Mouse (Mus musculus): ENCODE data around the gene Zfp882.
"Not testable (repeated sequence)": the region's sequence is repeated elsewhere in the genome, so short reads cannot be mapped to it uniquely, and the experiment has no call there.

The Zfp882 gene

DNA sequence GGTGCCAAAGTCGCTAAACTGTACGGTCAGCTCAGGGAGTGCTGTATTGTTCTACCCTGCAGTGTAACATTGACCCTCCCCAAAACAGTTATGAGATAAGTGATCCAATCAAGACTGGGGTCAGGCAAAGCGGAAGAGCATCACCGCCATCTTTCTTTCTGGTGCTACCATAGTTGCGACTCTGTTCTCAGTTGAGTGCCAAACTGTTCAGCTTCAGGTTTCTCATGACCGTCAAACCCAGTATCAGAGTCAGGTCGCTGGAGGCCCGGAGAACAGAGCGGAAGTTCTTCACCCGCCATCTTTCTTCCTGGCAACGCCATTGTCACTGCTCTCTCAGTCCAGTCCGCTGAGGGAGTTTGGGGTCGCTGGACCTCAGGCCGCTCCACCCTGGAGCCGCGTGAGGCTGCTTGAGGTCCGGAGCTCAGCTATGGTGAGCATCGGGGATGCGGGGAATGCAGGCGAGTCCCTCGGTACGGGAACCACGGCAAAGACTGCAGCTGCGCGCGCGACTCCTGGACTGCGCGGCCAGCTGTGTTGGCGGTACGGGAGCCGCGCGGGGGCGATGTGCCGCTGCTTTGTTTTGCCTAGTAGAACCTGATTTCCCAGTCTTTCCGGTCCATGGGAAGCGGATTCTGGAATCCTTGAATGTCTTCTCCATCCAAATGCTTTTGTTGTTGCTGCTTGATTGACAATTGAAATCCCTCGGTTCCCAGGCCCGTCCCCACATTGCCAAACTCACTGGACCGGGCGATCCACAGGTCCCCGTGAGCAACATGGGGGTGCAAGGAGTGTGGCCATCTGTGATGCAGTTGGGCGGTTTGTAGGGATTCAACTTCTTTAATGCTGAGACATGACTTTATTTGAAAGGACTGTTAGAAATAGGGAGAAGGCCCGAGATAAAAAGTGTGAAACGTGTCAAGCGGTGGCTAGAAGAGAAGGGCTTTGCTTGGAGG is at the start of gene Zfp882, which contains the start of gene Zfp617:
Gene Zfp882 (plus strand): TSS at position 300 of the 953 bp plus-strand sequence.
Gene Zfp617 (plus strand): TSS at position 327 of the 953 bp plus-strand sequence.
- DNase-seq: peak; percentile 96

DNA sequence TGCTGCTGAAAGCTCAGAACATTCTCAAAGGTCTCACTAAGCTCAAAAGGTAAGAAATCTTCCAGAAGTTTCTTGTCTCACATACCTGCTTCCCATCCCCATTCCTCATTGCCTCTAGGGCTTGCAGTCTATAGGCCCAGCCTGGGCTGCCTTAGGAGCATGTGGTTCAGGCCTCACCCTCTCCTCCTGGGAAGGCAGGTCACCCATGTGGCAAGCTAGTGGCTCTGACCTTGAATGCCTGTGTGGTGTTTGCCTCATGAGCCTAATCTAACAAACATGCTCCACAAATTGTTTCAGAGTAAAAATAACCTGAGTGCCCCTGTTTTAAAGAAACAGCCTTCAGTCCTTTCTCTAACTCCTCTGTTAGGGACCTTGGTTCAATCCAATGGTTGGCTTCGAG is 46.9 kb upstream of the Zfp882 start:
- DNase-seq: not testable (repeated sequence)

DNA sequence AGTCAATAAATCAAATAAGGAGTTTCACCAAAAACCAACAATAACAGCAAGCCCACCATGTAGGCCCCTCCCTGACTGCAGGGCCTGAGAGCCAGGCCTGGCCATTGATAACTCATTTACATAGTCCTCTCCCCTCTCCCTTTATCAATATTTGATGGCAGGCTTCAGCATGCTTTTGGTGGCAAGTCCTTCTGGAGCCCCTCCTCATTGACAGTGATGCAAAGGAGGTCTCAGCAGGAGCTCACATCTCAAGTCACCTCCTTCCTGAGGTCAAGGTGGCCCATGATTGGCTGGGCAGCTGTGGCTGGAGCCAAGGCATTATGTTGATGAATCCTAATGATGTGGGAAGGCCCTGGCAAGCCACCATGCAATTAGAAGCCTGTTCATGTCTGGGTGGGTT is 46.4 kb upstream of the Zfp882 start:
- not testable (repeated sequence) for DNase-seq

DNA sequence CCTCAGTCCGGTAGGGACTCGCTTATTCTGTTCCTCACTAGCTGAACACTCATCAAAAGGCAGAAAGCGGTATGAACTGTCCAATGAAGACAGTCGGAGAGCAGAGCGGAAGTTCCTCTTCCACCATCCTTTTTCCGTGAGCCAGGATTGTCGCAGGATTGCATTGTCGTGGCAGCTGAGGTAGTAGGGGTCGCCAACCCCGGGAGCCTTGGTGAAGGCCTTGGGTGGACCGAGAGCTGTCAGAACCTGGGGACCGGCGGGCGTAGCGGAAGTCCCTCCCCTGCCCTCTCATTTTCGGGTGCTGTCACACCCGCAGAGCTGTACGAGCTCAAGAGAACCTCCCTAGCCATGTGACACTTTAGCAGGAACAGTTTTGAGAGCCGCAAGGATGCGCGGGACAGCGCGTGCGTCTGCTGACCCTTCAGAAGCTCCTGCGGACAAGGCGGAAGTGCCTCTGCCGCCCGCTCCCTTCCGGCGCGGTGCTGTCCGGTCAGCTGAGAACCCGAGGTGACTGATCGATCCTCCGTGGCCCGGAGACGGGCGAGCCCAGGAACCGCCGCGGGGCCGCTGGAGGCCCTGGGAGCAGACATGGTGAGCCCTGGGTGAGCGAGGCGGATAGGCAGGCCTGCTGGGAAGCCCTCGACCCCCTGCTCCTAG is 26.7 kb upstream of the Zfp882 start, which contains the start of gene Zfp709:
Gene Zfp709 (plus strand): TSS at position 402 of the 657 bp plus-strand sequence.
- DNase-seq: peak; percentile 77

DNA sequence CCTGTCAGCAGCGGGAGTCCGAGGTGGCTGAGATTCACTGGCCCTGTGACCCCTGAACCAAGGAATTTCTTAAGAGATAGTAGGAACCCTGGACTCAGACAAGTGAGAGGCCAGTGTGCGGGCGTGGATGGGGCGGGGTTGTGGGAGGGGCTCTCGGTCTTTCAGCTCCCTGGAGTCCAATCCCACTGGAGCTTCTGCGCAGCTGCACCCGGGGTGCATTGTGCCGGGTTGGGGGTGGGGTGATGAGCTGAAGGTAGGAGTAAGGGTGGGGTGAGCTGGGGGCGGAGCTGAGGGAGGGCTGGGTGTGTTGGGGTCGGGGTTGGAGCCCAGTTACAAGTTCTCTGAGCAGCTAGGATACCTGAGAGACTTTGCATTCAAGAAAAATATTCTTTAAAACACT is 7.7 kb upstream of the Zfp882 start:
- DNase-seq: not testable (repeated sequence)

DNA sequence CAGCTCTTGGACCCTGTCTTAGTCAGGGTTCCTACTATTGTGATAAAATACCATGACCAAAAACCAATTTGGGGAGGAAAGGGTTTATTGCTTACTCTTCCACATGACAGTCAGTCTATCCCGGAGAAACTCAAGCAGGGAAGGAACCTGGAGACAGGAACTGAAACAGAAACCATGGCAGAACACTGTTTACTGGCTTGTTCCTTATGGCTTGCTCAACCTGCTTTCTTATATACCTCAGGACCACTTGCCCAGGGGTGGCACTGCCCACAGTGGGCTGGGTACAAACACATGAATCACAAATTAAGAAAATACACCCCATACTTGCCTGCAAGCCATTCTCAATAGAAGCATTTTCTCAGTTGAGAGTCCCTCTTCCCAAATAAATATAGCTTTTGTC is 5.3 kb upstream of the Zfp882 start:
- DNase-seq: not testable (repeated sequence)

DNA sequence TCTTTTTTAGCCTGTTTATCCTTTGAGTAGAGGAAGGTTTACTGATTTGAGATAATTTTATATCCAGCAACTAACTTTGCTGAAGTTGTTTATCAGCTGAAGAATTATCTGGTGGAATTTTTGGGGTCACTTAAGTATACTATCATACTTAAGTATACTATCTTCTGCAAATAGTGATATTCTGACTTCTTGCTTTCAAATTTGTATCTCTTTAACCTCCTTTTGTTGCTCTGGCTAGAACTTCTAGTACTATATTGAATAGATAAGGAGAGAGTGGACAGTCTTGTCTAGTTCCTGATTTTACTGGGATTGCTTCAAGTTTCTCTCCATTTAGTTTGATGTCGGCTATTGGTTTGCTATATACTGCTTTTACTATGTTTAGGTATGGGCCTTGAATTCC is 1.6 kb upstream of the Zfp882 start:
- no peak for DNase-seq

DNA sequence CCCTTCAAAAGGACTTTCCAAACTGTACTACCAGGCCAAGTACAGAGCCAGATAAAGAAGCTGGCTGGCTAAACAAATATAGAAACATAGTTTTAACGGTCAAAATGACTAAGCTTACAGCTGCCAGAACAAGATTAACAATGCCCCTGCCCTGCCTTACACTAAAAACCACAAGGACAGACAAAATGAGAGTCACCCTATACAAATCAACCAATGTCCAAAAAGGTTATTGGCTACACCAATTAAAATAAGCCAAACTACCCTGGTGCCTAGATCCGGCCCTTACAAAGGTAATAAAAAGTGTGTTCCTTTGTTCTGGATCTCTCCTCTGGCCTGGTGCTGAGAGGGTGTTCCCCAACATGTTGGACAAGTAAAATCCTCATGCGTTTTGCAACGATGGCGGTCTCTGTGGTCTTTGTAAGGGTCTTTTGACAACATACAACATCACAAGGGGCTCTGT is 580 bp upstream of the Zfp882 start:
- no peak for DNase-seq

DNA sequence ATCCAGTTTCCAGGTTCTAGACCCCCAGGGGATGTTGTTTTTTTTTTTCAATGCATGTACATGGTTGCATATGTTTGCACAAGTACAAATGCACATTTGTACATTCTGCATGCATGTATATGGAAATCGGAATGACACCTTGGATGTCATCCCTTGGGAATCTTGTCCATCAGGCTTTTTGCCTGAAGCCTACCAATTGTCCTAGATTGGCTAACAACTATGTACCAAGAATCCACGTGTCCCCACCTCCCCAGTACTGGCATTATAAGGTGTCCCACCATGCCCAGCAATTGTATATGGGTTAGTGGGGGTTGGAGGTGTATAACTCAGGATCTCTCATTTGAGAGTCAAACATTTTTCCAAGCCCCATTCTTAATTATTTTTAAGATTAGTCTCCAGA is 3.9 kb downstream of the Zfp882 start:
- DNase-seq: no peak

DNA sequence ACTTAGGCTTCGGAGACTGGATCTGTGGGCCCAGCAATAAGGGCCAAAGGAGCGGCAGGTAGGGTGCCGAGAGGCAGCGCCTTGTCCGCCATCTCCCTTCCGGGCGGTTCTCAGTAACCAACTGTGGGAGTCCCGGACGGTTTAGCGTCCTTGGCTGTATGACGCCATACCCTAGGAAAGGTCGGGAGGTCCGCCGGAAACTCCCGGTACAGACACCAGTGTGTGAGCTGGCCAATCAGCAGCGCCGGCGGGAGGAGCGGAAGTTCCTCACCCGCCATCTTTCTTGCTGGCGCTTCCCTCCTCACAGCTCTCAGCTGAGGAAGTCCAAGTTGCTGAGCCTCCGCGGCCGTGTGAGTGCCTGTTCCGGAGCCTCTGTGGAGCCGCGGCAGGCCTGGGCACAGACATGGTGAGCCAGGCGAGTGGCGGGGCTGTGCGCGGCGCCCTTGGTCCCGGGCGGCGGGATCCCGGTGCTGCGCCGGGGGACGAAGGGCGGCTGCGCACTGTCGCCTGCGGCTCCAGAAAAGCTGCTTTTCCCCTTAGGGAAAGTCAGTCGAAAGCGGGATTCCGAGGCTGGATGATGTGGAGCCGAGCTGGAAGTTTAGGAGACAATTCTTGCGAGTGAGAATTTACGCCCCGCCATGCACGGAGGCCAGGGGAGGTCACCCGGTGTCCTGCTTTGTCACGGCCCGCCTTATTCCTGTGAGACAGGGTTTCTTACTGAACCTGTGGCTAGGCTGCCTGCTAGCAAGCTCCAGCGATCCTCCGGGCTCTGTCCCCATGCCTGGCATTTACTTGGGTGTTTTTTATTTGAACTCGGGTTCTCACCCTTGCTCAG is 14.4 kb downstream of the Zfp882 start:
- peak; percentile 96 for DNase-seq

DNA sequence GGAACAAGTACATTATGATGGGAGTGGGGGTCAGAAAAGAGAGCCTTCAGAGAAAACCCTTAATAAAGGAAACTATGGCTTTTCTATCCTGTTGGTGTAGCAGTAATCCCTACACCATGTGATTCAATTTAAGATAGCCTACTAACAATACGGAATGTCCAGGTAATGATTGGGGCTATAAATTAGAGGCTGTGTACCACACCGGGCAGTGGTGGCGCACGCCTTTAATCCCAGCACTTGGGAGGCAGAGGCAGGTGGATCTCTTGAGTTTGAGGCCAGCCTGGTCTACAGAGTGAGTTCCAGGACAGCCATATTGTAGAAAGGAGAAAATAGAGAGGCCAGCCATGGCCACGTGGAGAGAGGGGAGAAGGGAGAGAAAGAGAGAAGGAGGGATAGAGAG is 17.4 kb downstream of the Zfp882 start:
- no peak for DNase-seq

DNA sequence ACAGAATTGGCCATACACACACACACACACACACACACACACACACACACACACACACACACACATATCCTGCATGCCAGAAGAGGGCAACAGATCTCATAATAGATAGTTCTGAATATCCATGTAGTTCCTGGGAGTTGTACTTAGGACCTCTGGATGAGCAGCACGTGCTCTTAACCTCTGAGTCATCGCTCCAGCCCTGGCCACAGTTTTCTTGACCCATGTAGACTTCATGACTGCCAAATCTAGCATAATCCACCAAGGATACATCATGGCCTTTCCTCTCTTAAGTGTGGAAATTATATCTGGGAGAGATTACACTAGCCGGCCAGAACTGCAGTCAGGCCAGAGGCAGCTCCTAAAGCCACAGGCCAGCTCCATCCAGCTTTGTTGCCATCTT is 18.1 kb downstream of the Zfp882 start:
- DNase-seq: no peak

DNA sequence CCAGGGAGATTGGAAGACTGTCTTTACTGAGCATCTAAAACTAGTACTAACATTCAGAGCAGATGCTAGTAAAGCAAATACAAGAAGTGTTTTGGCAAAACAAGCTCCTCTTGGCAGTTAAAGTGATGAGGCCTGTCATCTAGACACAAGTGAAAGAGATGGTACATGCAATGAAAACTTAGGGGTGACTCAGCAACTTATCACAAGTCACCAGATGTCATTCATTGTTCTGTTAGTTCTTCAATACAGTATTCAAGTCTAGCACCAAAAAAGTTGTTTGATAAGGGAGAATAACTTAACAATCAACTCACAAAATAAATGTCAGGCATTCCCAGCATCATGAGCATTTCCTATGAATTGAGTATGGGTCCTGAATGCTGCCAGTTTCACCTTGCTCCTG is 19.4 kb downstream of the Zfp882 start:
- no peak for DNase-seq

DNA sequence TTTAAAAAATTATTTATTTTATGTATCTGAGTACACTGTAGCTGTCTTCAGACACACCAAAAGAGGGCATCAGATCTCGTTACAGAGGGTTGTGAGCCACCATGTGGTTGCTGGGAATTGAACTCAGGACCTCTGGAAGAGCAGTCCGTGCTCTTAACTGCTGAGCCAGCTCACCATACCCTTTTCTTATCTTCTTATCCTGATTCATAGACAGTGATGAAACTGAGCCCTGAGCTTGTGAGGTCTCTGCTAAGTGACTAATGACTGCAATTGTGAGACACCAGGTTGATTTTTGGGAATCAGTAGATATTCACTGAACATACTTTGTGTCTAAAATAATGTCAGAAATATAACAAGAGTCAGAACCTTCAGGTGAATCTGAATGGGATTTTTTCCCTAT is 29.6 kb downstream of the Zfp882 start:
- DNase-seq: not testable (repeated sequence)

DNA sequence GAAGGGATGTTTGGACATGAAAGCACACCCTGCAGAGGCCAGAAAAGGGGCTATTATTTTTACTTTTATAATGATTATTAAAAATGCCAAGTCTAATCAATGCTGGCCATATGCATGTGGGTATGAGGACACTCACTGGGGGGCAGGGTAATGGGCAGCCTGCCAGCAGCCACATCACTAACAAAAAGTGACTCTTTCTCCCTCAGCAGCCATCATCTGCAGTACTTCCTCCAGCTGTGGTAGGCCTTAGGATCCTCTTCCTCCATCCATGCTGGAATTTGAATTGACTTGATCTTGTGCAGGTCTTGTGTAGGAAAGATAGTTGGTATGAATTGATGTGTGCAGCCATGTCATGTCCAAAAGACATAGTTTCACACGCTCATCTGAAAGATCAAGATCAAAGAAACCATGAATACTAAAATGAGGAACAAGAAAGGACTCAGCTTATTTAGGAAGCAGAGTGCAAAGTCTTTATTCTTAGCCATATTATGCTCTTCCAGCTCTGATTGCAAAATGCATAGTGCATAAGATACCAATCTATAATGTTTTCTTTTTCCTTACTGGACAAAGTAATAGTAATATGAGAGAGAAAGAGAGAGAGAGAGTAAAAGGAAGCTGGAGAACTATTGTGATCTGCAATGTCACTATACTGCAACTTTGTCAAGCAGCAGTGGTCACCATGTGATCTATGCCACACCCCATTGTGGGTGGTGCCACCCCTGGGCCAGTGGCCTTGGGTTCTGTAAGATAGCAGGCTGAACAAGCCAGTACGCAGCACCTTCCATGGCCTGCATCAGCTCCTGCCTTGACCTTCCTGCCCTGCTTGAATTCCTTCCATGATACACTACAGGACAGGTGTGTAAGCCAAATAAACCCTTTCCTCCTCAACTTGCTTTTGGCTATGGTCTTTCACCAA is 32.1 kb downstream of the Zfp882 start:
- DNase-seq: no peak

DNA sequence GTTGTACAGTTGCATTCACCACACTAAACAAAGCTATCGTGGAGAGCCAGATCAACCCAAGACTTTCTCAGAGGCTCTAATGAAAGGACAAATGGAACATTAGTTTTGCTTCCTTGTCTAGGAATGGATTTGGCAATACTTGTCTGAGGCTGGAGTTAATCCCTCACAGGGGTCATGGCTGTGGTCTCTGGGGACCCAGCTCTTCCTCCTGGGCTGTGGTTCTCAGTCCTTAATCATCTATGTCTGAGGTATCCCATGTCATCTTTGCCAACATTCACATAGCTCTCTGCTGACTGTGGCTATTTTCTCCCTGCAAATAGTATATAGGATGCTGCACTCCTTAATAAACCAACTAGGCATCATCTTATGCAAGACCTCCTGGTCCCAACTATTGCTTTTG is 33.4 kb downstream of the Zfp882 start:
- DNase-seq: no peak

DNA sequence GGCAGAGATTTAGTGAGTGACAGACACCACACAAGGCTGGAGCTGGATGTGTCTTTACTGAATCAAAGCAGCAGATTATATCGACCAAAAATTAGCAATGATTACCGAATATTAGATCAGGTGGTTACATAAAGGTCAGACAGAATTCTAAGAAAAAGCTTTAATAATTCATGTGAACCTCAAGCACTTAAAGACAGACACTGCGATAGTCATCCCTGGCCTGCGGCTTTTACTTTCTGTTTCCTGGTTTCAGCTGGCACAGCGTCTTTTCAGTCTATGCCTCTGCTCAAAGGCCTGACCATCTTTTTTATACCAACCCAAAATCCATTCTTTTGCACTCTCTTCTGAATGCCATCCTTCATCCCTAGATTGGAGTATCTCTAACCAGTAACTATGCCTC is 40.2 kb downstream of the Zfp882 start:
- no peak for DNase-seq

DNA sequence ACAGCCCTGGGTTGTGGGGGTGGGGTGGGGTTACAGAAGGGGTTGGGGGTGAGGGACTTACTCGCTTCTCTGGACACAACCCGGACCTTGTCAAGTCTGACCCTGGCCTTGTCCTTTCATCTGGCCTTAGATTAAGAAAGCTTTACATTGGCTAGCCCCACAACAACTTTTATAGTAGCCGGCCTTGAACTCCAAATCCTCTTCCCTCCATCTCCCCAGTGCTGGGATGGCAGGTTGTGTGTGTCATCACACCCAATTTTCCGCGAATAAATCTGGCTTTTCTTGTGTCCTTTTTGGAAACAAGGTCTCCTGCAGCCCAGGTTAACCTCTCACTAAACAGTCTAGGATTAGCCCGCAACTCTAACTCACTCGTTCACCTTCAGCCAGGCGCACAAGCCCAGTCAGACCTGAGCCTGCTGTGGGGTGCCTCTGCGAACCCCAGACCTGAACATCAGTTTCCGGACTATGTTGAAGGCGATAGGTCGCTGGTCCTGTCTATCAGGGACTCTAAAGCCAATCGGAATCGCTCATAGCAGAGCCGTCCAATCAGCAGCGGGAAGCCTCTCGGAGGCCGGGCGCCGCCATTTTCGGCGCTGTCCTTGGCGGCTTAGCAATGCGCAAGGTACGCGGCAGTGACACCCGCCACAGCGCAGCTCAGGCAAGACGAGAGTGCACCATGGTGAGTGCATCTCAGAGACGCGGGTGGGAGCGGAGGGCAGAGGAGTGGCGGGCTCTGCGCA is 42.2 kb downstream of the Zfp882 start, which contains the start of gene Zfp961:
Gene Zfp961 (plus strand): TSS at position 557 of the 740 bp plus-strand sequence.
- DNase-seq: peak; percentile 99

DNA sequence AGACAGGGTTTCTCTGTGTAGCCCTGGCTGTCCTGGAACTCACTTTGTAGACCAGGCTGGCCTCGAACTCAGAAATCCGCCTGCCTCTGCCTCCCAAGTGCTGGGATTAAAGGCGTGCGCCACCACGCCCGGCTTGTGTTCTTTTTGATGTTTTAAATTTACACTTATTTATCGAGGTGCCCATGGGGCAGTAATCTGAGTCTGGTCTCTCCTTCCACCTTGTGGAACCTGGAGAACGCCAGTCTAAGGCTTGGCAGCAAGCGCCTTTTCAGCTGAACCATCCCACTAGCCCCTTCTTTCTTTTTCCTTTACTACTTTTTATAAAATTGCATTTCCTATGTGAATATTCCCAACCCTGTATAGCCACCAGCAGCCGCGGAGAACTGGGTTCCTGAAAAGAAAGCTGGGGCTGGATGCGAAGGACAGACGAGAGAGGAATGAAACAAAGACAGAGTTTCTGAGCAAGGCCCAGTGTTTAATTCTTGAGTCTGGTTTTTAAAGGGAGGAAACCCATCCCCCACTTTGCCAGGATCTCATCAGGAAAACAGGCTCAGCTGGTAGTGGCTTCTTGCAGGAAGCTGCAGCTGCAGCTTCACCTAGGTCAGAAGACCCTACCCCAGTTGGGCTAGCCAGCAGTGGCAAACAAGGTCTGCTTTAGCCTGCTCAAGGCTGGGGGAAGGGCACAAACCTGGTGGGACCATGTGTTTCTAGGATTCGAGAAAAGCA is 43.2 kb downstream of the Zfp882 start:
- DNase-seq: peak; percentile 12

DNA sequence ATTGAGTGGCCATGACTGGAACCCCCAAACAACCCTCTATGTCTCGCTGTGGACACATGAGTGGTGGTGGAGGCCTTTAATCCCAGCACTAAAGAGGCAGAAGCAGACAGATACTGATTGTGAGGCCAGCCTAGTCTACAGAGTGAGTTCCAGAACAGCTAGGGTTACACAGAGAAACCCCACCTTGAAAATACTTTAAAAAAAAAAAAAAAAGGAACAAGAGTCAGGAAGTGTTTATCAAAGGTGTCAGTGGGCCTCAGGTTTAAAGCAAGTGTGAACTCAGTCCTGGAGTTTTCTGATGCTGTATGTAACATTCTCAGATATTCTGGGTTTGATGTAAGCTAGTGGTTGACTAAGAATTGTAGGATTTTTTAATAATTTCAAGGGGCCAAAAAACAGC is 44.1 kb downstream of the Zfp882 start:
- DNase-seq: no peak

All from kidney, adult 18-20 months (tissue).